Mouse (Mus musculus): Measurements from ENCODE around the gene Gtf3a.

DNA sequence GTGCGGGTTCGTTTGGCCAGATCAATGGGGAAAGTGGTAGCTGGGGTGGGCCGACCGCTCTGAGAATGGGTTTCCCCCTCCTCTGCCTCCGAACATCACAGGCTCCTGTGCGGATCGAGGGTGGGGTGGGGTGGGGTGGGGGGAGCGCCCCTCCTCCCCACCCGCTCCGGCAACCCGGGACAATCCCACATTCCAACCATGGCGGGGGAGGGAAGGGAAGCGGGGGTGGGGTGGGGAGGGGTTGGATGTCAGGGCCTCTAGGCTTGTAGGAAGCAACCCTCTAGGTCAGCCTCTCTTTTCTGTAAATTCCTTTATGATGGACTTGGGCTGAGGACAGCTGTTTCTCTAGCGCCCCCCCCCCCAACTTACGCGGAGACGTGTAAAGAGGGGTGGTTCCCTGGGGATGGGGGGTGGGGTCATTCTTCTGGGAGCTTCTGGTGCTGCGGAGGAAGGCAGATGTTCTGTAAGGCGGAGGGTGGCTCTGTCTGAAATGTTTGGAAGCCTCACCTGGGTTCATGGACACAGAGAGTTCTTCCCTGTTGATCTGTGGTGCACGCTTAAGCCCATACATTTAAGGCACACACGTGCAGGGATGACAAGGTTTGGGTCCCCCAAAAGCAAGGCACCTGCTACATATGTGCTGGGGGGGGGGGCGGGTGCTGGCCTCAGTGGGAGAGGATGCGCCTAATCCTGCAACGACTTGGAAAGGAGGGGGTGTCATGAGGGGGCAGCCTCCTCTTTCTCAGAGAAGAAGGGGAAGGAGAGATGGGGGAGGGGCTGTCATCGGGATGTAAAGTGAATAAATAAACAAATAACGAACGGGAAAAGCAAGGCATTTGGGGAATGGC, 27.9 kb upstream of the Gtf3a start:
- TF ChIP-seq CHD2 (IDR thresholded peaks at IDR 0.05; ENCODE audit: low read depth, low read length) = no peak
- TF ChIP-seq ZNF384 (IDR thresholded peaks at IDR 0.05; ENCODE audit: low read depth, low read length) = no peak
- TF ChIP-seq ZC3H11A (IDR thresholded peaks at IDR 0.05; ENCODE audit: borderline replicate concordance, low read depth, low read length) = no peak
- TF ChIP-seq HCFC1 (IDR thresholded peaks at IDR 0.05; ENCODE audit: borderline replicate concordance, insufficient read depth, low read length) = no peak
- TF ChIP-seq MAFK (IDR thresholded peaks at IDR 0.05; ENCODE audit: insufficient read depth, low read depth, low read length) = no peak
